Mouse (Mus musculus) ES-Bruce4 (cell line): ENCODE measurements at regions not wholly inside any gene's neighbourhood (a gene's known extent, or its start where the extent isn't known, plus 50 kb on each side); places are given as distances from the start of the nearest gene placed in this dataset.

ENCODE experiments used
- CTCF ChIP-seq: IDR thresholded peaks from one replicate; pipeline ENCODE4 v1.8.1; 2011; ENCODE audit warnings: low read depth, low read length
- EP300 ChIP-seq: IDR thresholded peaks from 2 replicates; pipeline ENCODE4 v1.6.1; 2011; ENCODE audit warnings: low read depth, low read length; ENCODE audit not compliant: insufficient read depth
- POLR2A ChIP-seq: IDR thresholded peaks from one replicate; pipeline ENCODE4 v1.8.1; 2011; ENCODE audit warnings: low read length; ENCODE audit not compliant: insufficient read depth

DNA sequence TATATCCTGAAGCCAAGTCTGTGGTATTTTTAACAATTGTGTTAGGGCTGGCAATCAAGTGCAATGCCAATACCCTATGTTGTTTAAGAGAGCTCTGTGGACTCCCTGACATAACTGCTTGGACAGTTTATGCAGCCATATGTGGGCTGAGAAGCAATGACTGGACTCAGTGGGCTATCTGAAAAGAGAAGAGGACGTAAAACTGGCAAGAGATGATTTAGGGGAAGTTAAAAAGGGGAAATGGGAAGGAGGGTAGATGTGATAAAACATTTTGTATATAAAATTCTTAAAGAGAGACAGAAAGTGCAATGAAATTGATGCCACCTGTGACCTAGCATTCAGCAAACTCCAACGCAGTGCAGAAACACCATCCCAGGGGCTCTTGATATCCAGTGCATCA lies 76.9 kb upstream of the Slc28a3 start:
- TF ChIP-seq POLR2A (no peak), CTCF (no peak), EP300 (no peak)
